Mouse (Mus musculus) spleen, adult 2 months (tissue): ENCODE measurements around the gene Rhbdl2.

Experiments used
- CTCF ChIP-seq: fragments of 200-500 bp; IDR thresholded peaks from 2 replicates; pipeline ENCODE4 v1.5.1; 2011; ENCODE audit warnings: mild to moderate bottlenecking, inconsistent platforms; ENCODE audit not compliant: insufficient read depth, insufficient read length, insufficient replicate concordance; ENCODE audit errors: extremely low read depth
- POLR2A ChIP-seq: fragments of 200-500 bp; IDR thresholded peaks from 2 replicates; pipeline ENCODE4 v1.6.1; 2011; ENCODE audit warnings: low read depth, low read length, inconsistent platforms

GRCm38 (mm10) chr4:123742891-123743290 lies 44.8 kb upstream of the Rhbdl2 start:
- TF ChIP-seq CTCF (no peak), POLR2A (no peak)
